Mouse (Mus musculus) liver (tissue): ENCODE data around the gene H60b.
"Not testable (repeated sequence)": the region's sequence is repeated elsewhere in the genome, so short reads cannot be mapped to it uniquely, and the experiment has no call there.

Experiments used
- DNase-seq: peaks from one replicate; pipeline ENCODE4 v3.0.0-alpha.2; 2020; ENCODE audit warnings: mixed read lengths

The H60b gene

GRCm38 (mm10) chr10:22165328-22166003, 7.1 kb downstream of the H60b start:
- DNase-seq: not testable (repeated sequence)

GRCm38 (mm10) chr10:22166025-22166424, 7.6 kb downstream of the H60b start:
- DNase-seq: not testable (repeated sequence)

- not testable (repeated sequence) for DNase-seq
Observed at GRCm38 (mm10) chr10:22167061-22167460, 8.7 kb downstream of the H60b start.

DNA sequence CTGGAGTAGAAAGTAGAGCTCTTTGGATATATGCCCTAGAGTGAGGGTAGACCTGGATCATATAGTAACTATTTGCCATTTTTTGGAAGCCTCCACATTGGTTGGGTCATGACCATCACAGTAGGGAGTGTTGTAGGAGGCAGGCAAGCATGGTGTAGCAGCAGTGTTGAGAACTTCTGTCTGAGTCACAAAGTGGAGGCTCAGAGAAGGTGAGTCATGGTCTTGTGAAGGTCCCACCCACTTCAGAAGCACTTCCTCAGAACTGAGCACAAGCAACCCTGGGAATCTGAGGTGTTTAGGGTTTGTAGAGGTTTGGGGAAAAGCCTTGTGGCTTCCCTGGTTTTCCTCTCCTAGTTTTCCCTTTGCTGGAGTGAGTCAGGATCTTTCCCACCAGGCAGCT, 10.7 kb downstream of the H60b start:
- not testable (repeated sequence) for DNase-seq

DNA sequence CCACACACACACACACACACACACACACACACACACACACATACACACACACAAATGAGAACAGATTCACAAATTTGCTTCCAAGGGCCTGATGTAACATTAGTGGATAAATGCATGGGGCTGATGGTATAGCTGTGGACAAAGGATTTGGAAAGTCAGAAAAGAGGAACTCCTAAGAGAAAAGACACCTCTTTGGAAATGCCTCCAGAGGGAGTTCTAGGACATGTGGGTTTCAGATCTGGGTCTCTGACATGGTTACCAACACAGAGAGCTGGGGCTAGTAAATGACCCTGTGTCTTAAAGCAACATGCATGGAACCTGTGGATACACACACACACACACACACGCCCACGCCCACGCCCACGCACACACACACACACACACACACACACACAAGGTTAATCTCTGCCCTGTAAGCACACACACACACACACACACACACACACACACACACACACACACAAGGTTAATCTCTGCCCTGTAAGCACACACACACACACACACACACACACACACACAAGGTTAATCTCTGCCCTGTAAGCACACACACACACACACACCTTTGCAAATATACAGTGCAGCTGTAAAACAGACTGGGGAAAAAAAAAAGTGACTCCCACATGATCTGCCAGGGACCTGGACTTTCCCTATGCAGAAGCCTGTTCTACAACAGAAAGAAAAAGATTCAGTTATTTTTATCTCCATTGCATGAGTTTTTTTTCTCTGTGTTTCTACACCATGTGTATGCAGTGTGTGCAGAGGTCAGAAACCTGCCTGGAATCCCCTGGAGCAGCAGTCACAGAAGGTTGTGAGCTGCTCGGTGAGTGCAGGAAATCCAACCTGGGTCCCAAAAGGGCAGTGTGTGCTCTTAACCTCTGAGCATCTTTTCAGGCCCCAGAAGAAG, 14.3 kb downstream of the H60b start:
- DNase-seq: not testable (repeated sequence)

- not testable (repeated sequence) for DNase-seq
Observed at GRCm38 (mm10) chr10:22173335-22174189, 15.2 kb downstream of the H60b start.

DNA sequence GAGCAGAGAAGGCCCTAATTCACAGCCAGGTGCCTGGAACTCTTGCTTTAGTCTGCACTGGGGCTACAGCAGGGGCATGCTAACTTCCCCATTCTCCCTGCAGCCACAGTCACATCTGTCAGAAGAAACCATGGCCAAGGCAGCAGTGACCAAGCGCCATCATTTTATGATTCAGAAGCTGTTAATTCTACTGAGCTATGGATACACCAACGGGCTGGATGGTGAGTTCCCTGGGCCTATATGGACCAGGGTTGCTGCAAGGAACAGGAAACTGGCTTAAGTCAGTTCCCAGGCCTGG, 15.8 kb downstream of the H60b start:
- DNase-seq: not testable (repeated sequence)

GRCm38 (mm10) chr10:22176515-22176914, 18.1 kb downstream of the H60b start:
- not testable (repeated sequence) for DNase-seq

DNA sequence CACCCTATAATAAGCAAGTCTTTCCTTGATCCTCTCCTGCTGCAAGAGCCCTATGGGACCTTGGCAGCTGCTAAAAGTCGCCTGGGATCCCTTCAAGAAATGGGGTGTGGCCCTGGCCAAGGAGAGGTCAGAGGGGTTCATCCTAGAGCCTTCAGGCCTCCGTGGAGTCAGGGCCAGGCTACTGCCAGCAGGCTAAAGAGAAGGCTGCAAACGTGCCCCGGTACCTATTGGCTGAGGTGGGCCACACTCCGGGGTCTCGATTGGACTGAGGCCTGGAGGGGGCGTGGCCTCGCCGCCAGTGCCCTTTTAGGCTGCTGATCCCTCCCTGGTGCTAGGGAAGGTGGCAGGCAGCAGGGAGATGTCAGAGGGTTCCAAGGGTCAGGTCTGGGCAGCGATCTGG, 32.6 kb downstream of the H60b start:
- DNase-seq: not testable (repeated sequence)

- not testable (repeated sequence) for DNase-seq
Observed at GRCm38 (mm10) chr10:22201352-22201751, 43.0 kb downstream of the H60b start.

DNA sequence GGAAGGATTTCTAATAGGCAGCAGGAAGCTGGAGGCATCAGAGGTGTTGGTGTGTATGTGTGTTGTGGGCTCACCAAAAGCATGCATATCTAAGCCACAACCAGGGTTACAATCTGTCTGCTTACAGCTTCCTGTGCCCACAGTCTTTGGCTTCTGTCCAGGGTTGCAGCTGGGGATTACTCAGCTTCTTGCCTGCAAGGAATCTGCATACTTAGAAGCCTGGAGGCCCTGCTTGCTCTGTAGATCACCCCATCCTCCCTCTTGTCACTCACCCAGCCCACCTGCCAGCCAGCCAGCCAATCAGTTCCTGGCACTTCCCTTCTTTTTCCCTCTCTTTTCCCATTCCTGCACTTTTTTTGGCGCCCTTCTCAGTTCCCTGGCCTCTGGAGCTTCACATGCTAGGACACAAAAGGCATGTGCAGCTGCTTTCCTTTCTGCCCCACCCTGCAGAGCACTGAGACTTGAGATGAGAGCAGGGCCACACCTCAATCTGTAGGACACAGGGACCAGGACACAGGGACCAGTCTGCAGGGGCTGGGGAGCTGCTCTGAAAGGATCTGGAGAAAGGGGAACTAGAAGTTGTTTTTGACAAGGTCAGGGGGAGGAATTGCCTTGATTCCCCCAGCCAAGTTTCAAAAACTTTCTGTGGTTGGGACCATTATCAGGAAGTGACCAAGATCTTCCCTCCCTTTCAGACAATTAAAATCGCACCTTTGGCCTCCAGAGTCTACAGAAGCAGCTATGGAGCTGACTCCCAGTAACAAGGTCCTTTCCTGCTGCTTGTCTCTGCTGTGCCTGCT, 44.6 kb downstream of the H60b start:
- not testable (repeated sequence) for DNase-seq

DNA sequence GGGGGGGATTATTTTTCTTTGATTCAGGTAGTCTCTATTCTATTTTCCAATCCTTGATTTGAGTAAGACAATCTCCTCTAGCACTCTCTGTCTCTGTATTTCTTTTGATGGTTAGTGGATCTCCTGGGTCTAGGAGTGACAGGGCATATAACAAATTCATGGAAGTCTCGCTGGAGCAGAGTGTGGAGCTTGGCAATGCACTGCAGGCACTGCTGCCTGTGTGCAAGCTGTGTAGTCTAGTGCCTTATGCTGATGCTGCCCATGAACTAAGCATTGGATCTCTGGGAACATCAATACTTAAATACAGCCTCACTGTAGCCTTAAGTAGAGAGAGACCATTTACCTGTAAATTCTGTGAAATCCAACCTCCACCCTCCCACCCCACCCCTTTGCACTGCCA, 48.1 kb downstream of the H60b start:
- DNase-seq: not testable (repeated sequence)

DNA sequence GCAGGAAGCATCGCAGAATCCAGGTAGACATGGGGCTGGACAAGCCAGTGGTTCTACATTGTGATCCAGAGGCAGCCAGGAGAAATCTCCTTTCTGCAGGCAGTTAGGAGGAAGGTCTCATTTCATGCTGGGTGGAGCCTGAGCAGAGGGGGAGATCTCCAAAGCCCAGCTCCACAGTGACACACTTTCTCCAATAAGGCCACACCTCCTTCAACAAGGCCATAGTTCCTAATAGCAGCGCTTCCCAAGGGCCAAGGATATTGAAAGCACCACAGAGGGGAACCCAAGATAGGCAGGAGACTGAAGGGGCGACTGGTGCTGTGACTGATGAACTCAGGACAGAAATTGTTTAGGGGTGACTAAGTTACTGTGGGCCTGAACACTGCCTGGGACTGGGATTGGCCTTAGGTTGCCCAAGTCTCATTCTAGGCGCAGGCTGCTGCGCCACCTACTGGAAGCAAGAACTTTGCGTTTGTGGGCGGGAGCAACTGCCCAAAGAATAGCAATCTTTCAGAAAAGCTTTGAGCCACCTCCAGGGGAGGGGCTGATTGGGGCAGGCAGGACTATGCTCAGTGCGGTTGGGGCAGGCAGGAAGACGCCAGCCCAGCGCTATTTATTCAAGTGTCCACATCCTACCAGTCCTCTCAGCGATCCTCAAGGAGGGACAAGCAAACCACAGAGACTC, 53.8 kb downstream of the H60b start:
- peak; percentile 13 for DNase-seq

DNA sequence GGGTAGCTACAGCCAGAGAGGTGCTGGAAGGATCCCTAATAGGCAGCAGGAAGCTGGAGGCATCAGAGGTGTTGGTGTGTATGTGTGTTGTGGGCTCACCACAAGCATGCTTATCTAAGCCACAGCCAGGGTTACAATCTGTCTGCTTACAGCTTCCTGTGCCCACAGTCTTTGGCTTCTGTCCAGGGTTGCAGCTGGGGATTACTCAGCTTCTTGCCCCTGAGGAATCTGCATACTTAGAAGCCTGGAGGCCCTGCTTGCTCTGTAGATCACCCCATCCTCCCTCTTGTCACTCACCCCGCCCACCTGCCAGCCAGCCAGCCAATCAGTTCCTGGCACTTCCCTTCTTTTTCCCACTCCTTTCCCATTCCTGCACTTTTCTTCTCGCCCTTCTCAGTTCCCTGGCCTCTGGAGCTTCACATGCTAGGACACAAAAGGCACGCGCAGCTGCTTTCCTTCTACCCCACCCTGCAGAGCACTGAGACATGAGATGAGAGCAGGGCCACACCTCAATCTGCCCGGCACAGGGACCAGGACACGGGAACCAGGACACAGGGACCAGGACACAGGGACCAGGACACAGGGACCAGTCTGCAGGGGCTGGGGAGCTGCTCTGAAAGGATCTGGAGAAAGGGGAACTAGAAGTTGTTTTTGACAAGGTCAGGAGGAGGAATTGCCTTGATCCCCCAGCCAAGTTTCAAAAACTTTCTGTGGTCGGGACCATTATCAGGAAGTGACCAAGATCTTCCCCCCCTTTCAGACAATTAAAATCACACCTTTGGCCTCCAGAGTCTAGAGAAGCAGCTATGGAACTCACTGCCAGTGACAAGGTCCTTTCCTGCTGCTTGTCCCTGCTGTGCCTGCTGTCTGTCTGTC, 65.3 kb downstream of the H60b start:
- not testable (repeated sequence) for DNase-seq

GRCm38 (mm10) chr10:22265060-22265459, 106.7 kb downstream of the H60b start:
- no peak for DNase-seq

- not testable (repeated sequence) for DNase-seq
Observed at GRCm38 (mm10) chr10:22270879-22271786, 112.7 kb downstream of the H60b start.

DNA sequence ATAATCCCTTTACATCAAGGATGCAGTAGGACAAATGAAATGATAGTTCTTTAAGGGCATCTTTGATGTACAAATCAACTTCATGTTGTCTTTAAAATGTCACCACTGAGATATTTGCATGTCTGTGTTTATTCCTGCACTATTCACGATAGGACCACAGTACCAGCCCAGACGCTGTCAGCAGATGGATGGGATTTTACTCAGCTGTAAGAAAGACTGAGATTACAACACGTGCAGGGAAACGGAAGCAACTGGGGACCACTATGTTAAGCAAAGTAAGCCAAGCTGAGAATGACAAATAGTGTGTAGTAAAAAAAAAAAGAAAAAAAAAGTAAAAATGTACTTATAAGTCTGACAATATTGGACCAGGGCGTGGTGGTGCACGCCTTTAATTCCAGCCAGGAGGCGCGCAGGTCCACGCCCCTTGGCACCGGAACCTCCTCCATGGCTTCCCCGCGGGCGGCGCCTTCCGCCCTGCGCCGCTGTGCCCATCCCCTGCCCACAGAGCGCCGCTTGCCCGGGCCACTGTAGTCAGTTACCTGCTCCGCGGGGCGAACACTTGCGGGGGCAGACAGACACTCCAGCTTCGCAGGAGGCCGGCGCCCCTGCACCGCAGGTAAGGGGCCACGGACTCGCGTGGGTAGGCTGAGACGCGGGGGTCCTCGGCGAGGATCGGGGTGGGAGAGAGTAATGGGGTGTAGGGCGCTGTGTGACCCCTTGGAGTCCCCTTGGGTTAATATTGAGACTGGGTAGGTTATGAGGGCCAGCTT, 114.7 kb downstream of the H60b start:
- not testable (repeated sequence) for DNase-seq

DNA sequence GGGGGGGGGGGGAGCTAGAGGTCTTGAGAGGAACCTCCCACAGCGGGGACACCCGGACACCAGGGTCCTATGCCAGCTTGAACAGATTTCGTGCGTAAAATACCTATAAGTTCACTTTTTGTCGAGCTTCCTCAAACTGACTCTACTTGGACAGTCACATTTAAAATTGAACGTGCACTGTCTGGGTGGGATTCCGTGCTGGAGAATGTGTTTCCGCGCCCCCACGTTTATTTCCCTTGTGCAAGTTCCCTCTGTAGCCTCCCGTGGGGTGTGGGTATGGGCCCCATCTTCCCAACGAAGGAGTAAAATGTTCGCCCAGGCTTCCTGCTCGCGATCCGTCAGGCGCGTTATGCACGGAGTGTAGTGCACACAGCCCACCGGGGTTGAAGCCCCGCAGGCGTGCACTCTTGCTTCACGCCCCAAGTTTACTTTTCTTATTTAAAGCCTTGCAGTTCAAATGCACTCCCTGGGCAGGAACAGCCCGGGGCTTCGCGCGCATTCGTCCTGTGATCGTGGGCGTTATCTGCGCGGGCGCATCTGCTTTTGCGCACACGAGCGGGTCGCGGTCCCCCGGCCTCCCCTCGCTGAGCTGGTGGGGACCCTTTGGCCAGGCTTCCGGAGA, 115.4 kb downstream of the H60b start:
- no peak for DNase-seq
